ENCODE assay signal across 21 mouse cellular contexts in the genomic region with DNA sequence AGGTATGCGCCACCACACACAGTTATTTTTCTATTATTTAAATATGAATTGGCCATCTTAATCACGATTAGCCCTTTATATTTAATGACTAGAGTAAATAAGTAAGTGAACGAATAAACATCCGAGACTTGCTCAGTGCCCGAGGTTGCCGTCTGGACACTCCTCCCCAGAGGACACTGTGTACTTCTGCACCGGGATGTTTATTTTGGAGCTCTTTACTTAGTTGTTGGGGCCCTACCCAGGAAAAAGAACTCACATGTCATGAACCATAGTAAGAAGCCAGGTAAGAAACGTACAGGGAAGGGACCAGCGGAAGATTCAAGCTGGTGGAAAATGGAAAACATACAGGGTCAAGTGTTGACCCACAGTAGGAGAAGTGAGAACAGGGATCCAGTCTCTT.
DNase-seq lines count a peak whose midpoint lies in the region; ATAC-seq and TF ChIP-seq lines count a peak whose summit lies in the region.
"Had no signal": no experiment of that assay in that cellular context is flagged by ENCODE, and none has a peak within 500 bp of the region (broad histone marks: within the 10 kb centered on the region; RNA-seq: fewer than 3 reads in every experiment).

No protein-coding gene starts in this region.

- no peak overlapping the region for H3K9ac ChIP-seq in heart, embryonic 12.5 days
- H3K9ac ChIP-seq in liver, adult 2 months (ENCODE audit: low read depth, low read length), result no peak overlapping the region
- H3K9ac ChIP-seq in liver, embryonic 11.5 days (ENCODE audit: low read depth, low read length), result no peak overlapping the region
- H3K9ac ChIP-seq in lung, postnatal 0 days (replicated peaks; ENCODE audit: low read depth), result no peak overlapping the region
- H3K9ac ChIP-seq in stomach, embryonic 16.5 days (ENCODE audit: low read length), result no peak overlapping the region
- H3K9ac ChIP-seq: embryonic facial prominence, embryonic 13.5 days; hindbrain, embryonic 14.5 days; limb, embryonic 12.5 days; lung, embryonic 14.5 days; midbrain, embryonic 15.5 days had no signal

- no peak for TF ChIP-seq POLR2A in liver, adult 2 months (IDR thresholded peaks at IDR 0.05; ENCODE audit: extremely low read depth, insufficient read depth, low read length)

- H3K79me2 ChIP-seq in liver, adult 2 months (ENCODE audit: control insufficient read depth, insufficient read depth, low read length), result no peaks in the 10 kb centered on the region

- TF ChIP-seq EP300 in lung, postnatal 0 days (IDR thresholded peaks at IDR 0.05), result peak; percentile 98

- H3K4me3 ChIP-seq in heart, embryonic 12.5 days, result no peak overlapping the region
- H3K4me3 ChIP-seq in liver, adult 2 months (ENCODE audit: insufficient read depth, low read depth, low read length), result no peak overlapping the region
- no peak overlapping the region for H3K4me3 ChIP-seq in liver, embryonic 11.5 days (ENCODE audit: low read depth, low read length)
- no peak overlapping the region for H3K4me3 ChIP-seq in lung, postnatal 0 days (ENCODE audit: low read depth, low read length)
- no peak overlapping the region for H3K4me3 ChIP-seq in stomach, embryonic 16.5 days (replicated peaks; ENCODE audit: low read length)
- H3K4me3 ChIP-seq: embryonic facial prominence, embryonic 13.5 days; limb, embryonic 12.5 days; midbrain, embryonic 15.5 days; myocyte had no signal

- H3K9me3 ChIP-seq in heart, embryonic 12.5 days (replicated peaks), result no peaks in the 10 kb centered on the region
- H3K9me3 ChIP-seq in liver, embryonic 11.5 days (ENCODE audit: control insufficient read depth, low read length), result no peaks in the 10 kb centered on the region
- H3K9me3 ChIP-seq in lung, postnatal 0 days (ENCODE audit: low read length), result no peaks in the 10 kb centered on the region
- H3K9me3 ChIP-seq in stomach, embryonic 16.5 days (replicated peaks; ENCODE audit: control insufficient read depth, low read length), result no peaks in the 10 kb centered on the region
- H3K9me3 ChIP-seq: embryonic facial prominence, embryonic 13.5 days; limb, embryonic 12.5 days; midbrain, embryonic 15.5 days had no signal

- H3K4me1 ChIP-seq in heart, embryonic 12.5 days (replicated peaks), result 0 out of 2 replicates have a peak, but pooled peaks cover 3% of the 10 kb centered on the region
- peaks cover 4% of the 10 kb centered on the region; the same call in 1 of the 2 replicates for H3K4me1 ChIP-seq in liver, adult 2 months (ENCODE audit: control insufficient read depth, insufficient read depth, low read length)
- H3K4me1 ChIP-seq in liver, embryonic 11.5 days (replicated peaks; ENCODE audit: control insufficient read depth, insufficient read depth, low read length), result peaks cover 12% of the 10 kb centered on the region; the same call in 1 of the 2 replicates
- H3K4me1 ChIP-seq in lung, postnatal 0 days (ENCODE audit: insufficient read depth, low read depth, low read length), result no peaks in the 10 kb centered on the region
- H3K4me1 ChIP-seq in stomach, embryonic 16.5 days (ENCODE audit: control insufficient read depth, insufficient read depth, low read length), result 0 out of 2 replicates have a peak, but pooled peaks cover 3% of the 10 kb centered on the region
- H3K4me1 ChIP-seq: midbrain, embryonic 15.5 days had no signal

- WGBS in heart, embryonic 12.5 days, result 79% methylated on average over 9 of the region's 9 CpGs
- WGBS in liver, adult 2 months, result 32% methylated on average over 9 of the region's 9 CpGs
- WGBS in liver, embryonic 11.5 days, result 85% methylated on average over 9 of the region's 9 CpGs
- WGBS in lung, postnatal 0 days, result 43% methylated on average over 9 of the region's 9 CpGs
- WGBS in stomach, embryonic 16.5 days, result 59% methylated on average over 9 of the region's 9 CpGs

- no peak for ATAC-seq in heart, embryonic 12.5 days (ENCODE audit: insufficient number of reproducible peaks, low FRiP score)
- no peak for ATAC-seq in liver, embryonic 11.5 days (replicated peaks; ENCODE audit: low FRiP score)
- peak; percentile 81 for ATAC-seq in lung, postnatal 0 days
- peak; percentile 62; the same call in 1 of the 2 replicates for ATAC-seq in stomach, embryonic 16.5 days (ENCODE audit: insufficient read depth, low FRiP score)
- ATAC-seq: CD4-positive, CD25-positive, alpha-beta regulatory T cell, adult 4 months; forebrain, embryonic 16.5 days; midbrain, embryonic 15.5 days; Patski had no signal

- H3K27ac ChIP-seq in heart, embryonic 12.5 days (ENCODE audit: poor library complexity, severe bottlenecking), result no peak overlapping the region
- H3K27ac ChIP-seq in liver, adult 2 months (replicated peaks; ENCODE audit: insufficient read depth, low read depth, low read length), result no peak overlapping the region
- H3K27ac ChIP-seq in liver, embryonic 11.5 days (ENCODE audit: low read depth, low read length), result no peak overlapping the region
- H3K27ac ChIP-seq in lung, postnatal 0 days (ENCODE audit: low read length), result peak overlapping the region; percentile 79
- peak overlapping the region; percentile 52; the same call in 1 of the 2 replicates for H3K27ac ChIP-seq in stomach, embryonic 16.5 days (ENCODE audit: low read length)
- H3K27ac ChIP-seq: embryonic facial prominence, embryonic 13.5 days; hindbrain, embryonic 14.5 days; limb, embryonic 12.5 days; midbrain, embryonic 15.5 days had no signal

- DNase-seq in heart, adult 11 months, result peak; percentile 95
- DNase-seq in liver, adult 2 months (ENCODE audit: extremely low read depth, low read depth, low spot score), result peak; percentile 77
- no peak for DNase-seq in liver, embryonic 11.5 days (ENCODE audit: low spot score)
- DNase-seq in lung, postnatal 0 days (ENCODE audit: low spot score), result peak; percentile 80
- no peak for DNase-seq in testis, postnatal 10 days (ENCODE audit: low spot score)
- DNase-seq: adrenal gland, postnatal 25 days; cerebellum, adult 11 months; cerebellum, postnatal 10 days; heart, postnatal 14 days; lung, embryonic 14.5 days had no signal

- H3K36me3 ChIP-seq in heart, embryonic 12.5 days, result no peaks in the 10 kb centered on the region
- no peaks in the 10 kb centered on the region for H3K36me3 ChIP-seq in liver, adult 2 months (ENCODE audit: control insufficient read depth, insufficient read depth, low read length)
- no peaks in the 10 kb centered on the region for H3K36me3 ChIP-seq in liver, embryonic 11.5 days (ENCODE audit: control insufficient read depth, insufficient read depth, low read length)
- H3K36me3 ChIP-seq in lung, postnatal 0 days (ENCODE audit: insufficient read depth, low read length), result no peaks in the 10 kb centered on the region
- H3K36me3 ChIP-seq in stomach, embryonic 16.5 days (ENCODE audit: control insufficient read depth, insufficient read depth, low read length), result no peaks in the 10 kb centered on the region
- H3K36me3 ChIP-seq: embryonic facial prominence, embryonic 13.5 days; limb, embryonic 12.5 days; midbrain, embryonic 15.5 days had no signal

- TF ChIP-seq CTCF in liver, adult 2 months (IDR thresholded peaks at IDR 0.05; ENCODE audit: low read depth, low read length), result no peak
- no peak for TF ChIP-seq CTCF in lung, postnatal 0 days (IDR thresholded peaks at IDR 0.05)

- H3K4me2 ChIP-seq in heart, embryonic 12.5 days, result no peak overlapping the region
- no peak overlapping the region for H3K4me2 ChIP-seq in liver, embryonic 11.5 days
- H3K4me2 ChIP-seq in lung, postnatal 0 days (replicated peaks; ENCODE audit: low read depth, low read length), result no peak overlapping the region
- no peak overlapping the region for H3K4me2 ChIP-seq in stomach, embryonic 16.5 days (ENCODE audit: low read depth, low read length)
- H3K4me2 ChIP-seq: embryonic facial prominence, embryonic 13.5 days; heart, embryonic 11.5 days; hindbrain, embryonic 14.5 days; limb, embryonic 12.5 days; lung, embryonic 14.5 days; midbrain, embryonic 15.5 days had no signal

- no peaks in the 10 kb centered on the region for H3K27me3 ChIP-seq in heart, embryonic 12.5 days (replicated peaks)
- H3K27me3 ChIP-seq in liver, adult 2 months (ENCODE audit: control insufficient read depth, insufficient read depth, low read length), result no peaks in the 10 kb centered on the region
- no peaks in the 10 kb centered on the region for H3K27me3 ChIP-seq in liver, embryonic 11.5 days (replicated peaks; ENCODE audit: control insufficient read depth, insufficient read depth, low read length)
- H3K27me3 ChIP-seq in lung, postnatal 0 days (replicated peaks; ENCODE audit: insufficient read depth, low read length), result no peaks in the 10 kb centered on the region
- H3K27me3 ChIP-seq in stomach, embryonic 16.5 days (ENCODE audit: control insufficient read depth, insufficient read depth, low read length), result no peaks in the 10 kb centered on the region
- H3K27me3 ChIP-seq: embryonic facial prominence, embryonic 13.5 days; limb, embryonic 12.5 days; midbrain, embryonic 15.5 days; Patski had no signal

Comparison
In these comparisons a context has a peak if more than half of its experiments do, and no peak if none do; other contexts are left out.
1. DNase-seq: peak in heart, adult 11 months (single experiment), liver, adult 2 months (single experiment) and lung, postnatal 0 days (single experiment); none in liver, embryonic 11.5 days (single experiment) and testis, postnatal 10 days (single experiment).
2. ATAC-seq: peak in lung, postnatal 0 days (single experiment) and stomach, embryonic 16.5 days (single experiment); none in heart, embryonic 12.5 days (single experiment) and liver, embryonic 11.5 days (single experiment).
3. H3K27ac ChIP-seq: peak in lung, postnatal 0 days (single experiment) and stomach, embryonic 16.5 days (single experiment); none in heart, embryonic 12.5 days (single experiment), liver, adult 2 months (single experiment) and liver, embryonic 11.5 days (single experiment).